Mouse (Mus musculus): ENCODE measurements around the gene Scrt2.

DNA sequence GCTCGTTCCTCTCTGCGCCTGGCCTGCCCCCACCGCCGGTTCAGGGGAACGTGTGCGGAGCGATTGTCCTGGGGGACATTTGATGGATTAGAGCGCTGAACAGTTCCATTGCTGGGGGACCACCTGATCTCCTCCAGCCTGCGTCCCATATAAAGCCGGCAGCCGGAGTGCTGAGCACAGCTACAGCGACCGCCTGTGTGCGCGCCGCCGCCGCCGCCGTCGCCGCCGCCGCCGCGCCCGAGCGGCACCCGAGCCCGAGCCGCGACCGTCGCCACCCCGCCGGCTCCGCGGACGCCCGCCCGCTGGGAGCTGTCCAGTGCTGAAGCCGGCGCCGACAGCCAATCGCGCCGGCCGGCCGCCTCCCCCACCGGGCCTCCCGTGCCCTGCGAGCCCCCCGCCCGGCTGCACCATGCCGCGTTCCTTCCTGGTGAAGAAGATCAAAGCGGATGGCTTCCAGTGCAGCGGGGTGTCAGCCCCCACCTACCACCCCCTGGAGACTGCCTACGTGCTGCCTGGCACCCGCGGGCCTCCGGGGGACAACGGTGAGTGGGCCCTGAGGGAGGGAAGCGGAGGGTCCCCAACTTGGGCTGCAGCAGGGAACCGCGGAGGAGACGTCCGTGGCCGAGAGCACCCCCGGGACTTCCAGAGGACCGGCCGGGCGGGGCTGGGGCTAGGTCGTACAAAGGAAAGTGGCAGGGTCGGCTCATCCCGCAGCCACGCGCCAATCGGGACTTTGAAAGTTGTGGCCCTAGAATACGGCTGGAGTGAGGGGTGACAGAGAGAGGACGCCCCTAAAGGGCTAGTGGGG is 516 bp downstream of the Scrt2 start:
- TF ChIP-seq POLR2A (IDR thresholded peaks at IDR 0.05; ENCODE audit: borderline replicate concordance, extremely low read depth, insufficient read depth, insufficient read length, poor library complexity, severe bottlenecking), result no peak
- TF ChIP-seq CTCF (IDR thresholded peaks at IDR 0.05; ENCODE audit: borderline replicate concordance, extremely low read depth, insufficient read depth, insufficient read length), result no peak
